Mouse (Mus musculus) layer of hippocampus, postnatal 14 days (tissue): ENCODE measurements around the gene Ppm1k. TPM values are rescaled to one million over a fixed set of nuclear protein-coding genes. Genes with fewer than 3 reads are reported as not detected.
A peak's percentile ranks its signal among the peaks of the same experiment; 100 is the strongest.
"Not testable (repeated sequence)": the region's sequence is repeated elsewhere in the genome, so short reads cannot be mapped to it uniquely, and the experiment has no call there.

ENCODE experiments used
- DNase-seq, 2 experiments: peaks; one replicate each; pipeline ENCODE4 v3.0.0; 2021 to 2022; ENCODE audit warnings: low spot score in 2 of 2, mixed read lengths in 1 of 2
- long read RNA-seq, 2 experiments: library from polyadenylated mRNA; stranded (forward); transcript quantifications; one replicate each; pipeline ENCODE4 v2.0.0; 2021
- total RNA-seq, 2 experiments: library from RNA; stranded (reverse); gene quantifications; 2 replicates each; pipeline ENCODE4 v1.2.3; 2021

The Ppm1k gene
- total RNA-seq: 10 to 100 TPM; 44.7 to 49.7 TPM
- long read RNA-seq, experiment 1, full-length matches to known transcripts: 1 of 4 reads
- long read RNA-seq, experiment 1, partial matches to known transcripts: 1 of 4 reads
- long read RNA-seq, experiment 1, other reads (novel, unspliced or antisense): 2 of 4 reads
- long read RNA-seq, experiment 2, full-length matches to known transcripts: 3 of 7 reads
- long read RNA-seq, experiment 2, partial matches to known transcripts: 4 of 7 reads
- long read RNA-seq, experiment 2, other reads (novel, unspliced or antisense): 0 of 7 reads

DNA sequence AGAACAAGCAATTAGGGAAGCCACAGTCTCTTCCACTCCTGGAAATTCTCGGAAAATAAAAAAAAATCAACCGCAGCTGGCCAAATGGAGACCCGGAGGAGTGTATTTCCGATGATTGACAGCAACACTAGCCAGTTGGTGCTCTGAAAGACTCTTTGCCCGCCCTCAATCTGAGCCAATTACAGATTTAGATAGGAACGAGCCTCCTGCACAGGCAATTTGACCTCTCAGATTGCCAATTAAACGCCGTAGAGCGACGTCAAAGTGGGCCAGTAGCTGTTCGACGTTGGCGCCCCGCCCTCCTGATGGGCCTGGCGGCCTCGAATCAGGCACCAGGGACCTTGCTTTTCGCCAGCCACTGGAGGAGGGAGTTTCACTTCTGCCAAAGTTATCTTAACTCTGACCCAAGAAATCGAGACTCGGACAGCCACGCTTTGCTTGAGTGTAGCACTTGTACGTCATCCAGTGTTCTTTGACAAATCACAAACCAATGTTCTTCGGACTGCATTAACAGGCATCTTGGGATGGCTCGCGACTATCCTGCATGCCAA lies at the start of gene Ppm1k:
TSS of gene Ppm1k (minus strand) at position 83 of the 551 bp plus-strand sequence.
- DNase-seq: peak; percentile 98 to 100

DNA sequence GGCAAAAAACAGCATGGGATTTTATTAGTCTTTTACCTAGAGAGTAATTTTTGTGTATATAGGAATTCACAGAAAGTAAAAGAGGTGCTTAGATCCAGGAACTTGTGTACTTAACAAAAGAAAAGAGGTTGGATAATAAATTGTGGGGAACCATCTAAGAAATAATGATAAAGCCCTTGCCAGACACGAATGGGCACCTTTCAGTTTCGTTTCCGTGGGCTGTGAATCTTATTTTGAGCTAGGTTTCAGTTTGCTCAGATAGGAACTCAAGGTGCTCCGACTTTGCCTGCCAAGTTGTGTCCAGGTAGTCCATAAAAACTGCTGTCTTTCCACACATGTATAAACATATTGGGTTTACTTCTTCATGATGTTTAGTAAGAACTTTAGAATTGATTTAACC lies 47.1 kb upstream of the Ppm1k start:
- DNase-seq: no peak

DNA sequence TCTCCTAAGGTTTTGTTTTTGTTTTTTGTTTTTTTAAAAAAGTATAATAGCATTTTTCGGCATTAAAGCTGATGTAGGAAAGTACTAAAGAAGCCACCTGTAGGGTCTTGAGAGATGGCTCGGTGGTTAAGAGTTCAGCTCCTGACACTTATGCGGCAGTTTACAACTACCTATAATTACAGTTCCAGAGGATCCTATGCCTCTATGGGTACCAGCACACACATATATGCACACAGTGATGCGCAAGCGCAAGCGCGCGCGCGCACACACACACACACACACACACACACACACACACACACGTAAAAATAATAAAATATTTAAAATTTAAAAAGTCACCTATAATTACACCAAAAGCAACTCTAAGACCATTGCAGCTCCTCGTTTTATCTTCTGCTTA lies 46.3 kb upstream of the Ppm1k start:
- DNase-seq: no peak

- DNase-seq: peak; percentile 19 to 28
These were observed 45.7 kb upstream of the Ppm1k start, which contains the start of gene Herc6 for GRCm38 (mm10) chr6:57580881-57581548. TSS of gene Herc6 (plus strand) at chr6:57581000.

- DNase-seq: no peak
These were observed 36.3 kb upstream of the Ppm1k start for GRCm38 (mm10) chr6:57571587-57571986.

GRCm38 (mm10) chr6:57570170-57570974 lies 35.1 kb upstream of the Ppm1k start:
- peak; percentile 20 to 69 for DNase-seq

GRCm38 (mm10) chr6:57567630-57568029 lies 32.4 kb upstream of the Ppm1k start:
- DNase-seq: no peak

GRCm38 (mm10) chr6:57565452-57565851 lies 30.2 kb upstream of the Ppm1k start:
- no peak for DNase-seq

DNA sequence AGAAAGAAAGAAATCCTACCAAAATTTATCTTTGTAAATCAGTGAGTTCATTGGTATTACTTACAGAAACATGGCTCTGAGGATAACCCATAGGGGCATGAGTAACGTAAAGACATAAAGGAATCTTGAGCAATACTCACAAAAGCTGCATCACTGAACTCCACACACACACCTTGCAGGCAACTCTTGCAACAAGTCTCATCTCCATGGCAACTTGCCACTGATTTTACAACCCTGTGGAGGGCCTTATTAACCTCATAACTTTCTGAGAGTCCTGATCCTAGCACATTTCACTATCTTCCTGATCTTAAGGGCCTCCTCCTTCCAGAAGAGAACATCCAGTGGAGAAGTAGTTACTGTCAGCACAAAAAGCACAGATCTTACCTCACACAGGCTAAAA lies 28.2 kb upstream of the Ppm1k start:
- no peak for DNase-seq

- no peak for DNase-seq
These were observed 22.6 kb upstream of the Ppm1k start for GRCm38 (mm10) chr6:57557796-57558317.

GRCm38 (mm10) chr6:57551211-57551796 lies 16.0 kb upstream of the Ppm1k start:
- no peak for DNase-seq

DNA sequence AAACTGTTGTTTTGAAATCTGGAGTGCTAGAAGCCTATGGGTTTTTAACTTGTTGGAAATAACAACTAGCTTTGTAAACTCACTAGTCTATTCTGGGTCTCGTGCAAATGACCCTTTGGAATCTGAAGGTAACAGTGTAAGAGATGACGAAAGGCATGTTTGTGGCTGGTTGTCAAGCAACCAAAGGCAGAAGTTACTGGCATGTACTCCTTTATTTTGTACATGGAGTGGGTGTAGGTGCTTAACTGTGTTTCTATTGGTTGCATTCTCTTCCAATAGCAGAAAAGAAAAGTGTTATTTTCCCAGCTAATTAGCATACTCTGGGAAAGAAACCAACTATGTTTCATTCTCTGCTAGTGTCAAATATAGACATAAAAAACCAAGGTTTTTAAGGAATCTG lies 9.6 kb upstream of the Ppm1k start:
- DNase-seq: no peak

- DNase-seq: not testable (repeated sequence)
These were observed 8.3 kb upstream of the Ppm1k start for GRCm38 (mm10) chr6:57543591-57543990.

- no peak for DNase-seq
These were observed 6.6 kb upstream of the Ppm1k start for GRCm38 (mm10) chr6:57541737-57542335.

- no peak for DNase-seq
These were observed 5.8 kb upstream of the Ppm1k start for GRCm38 (mm10) chr6:57540950-57541498.

GRCm38 (mm10) chr6:57537887-57538286 lies 2.6 kb upstream of the Ppm1k start:
- no peak for DNase-seq

DNA sequence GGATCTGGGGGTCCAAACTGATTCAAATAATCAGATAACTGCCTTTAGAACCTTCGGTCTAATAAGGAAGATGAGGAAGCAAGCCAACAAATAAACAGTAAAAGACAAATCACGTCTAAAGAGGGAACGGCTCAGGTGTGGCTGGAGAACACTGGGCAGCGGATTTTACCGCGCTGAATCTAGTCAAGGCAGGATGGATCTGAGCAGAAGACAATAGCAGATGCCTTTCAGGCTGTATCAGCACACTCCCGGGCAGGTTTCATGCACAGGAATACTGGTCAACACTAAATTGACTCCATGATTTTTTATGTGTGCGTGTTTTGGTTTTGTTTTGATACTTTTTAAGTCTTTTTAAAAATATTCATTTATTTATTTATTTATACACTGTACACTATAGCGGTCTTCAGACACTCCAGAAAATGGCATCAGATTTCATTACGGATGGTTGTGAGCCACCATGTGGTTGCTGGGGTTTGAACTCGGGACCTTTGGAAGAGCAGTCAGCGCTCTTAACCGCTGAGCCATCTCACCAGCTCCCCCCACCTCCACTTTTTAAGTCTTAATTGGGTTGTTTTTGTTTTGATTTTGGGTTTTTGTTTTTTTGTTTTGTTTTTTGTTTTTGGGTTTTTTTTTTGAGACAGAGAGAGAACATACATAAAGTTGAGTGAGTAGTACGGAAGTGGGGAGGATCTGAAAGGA lies 852 bp upstream of the Ppm1k start:
- no peak for DNase-seq

GRCm38 (mm10) chr6:57534611-57535286 lies 519 bp downstream of the Ppm1k start:
- DNase-seq: peak in 1 of 2 experiments; percentile 59

- DNase-seq: peak in 1 of 2 experiments; percentile 34
These were observed 1.0 kb downstream of the Ppm1k start for GRCm38 (mm10) chr6:57534231-57534610.
